Mouse (Mus musculus) MN1 (cell line): ENCODE results near the gene Ranbp9.
A peak's percentile ranks its signal among the peaks of the same experiment; 100 is the strongest.

Source experiments
- DNase-seq: peaks from one replicate; pipeline ENCODE4 v3.0.0-alpha.2; 2016; ENCODE audit warnings: low spot score

The Ranbp9 gene

DNA sequence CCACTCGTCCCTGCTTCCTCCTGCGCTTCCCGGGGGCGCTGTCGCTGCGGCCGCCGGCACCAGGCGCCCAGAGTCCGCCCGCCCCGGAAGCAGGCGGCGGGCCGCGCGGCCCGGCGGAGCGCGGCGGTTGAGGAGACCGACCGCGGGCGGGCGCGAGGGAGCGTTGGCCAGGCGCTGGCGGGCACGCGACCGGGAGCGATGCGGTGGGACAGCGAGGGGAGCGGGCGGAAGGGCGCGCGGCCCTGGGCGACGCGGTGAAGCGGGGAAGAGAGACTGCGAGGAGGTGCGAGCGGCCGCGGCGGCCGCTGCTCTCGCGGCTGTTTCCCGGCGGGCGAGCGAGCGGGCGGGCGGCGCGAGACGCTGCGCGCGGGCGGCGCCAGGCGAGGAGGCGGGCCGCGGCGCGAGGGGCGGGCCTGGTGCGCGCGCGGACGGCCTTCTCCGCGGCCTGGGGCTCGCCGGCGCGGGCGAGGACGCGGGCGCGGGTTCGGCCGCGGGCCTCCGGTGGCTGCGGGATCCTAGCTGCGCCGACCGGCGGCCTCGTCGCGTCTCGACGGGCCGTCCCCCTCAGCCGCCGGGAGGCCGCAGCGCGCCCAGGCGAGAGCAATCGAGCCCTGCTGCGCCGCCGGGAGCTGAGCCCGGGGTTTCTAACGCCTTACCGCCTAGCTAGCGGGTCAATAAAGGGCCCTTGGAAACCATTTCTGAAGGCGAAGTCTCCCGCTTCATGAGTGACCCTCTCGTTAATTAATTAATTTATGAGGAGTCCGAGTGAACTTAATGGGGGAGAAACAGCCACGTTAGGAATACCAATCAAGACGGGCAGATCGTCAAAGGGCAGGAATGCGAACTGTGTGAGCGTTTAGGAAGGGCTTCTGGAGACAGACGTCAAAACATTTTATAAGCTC lies at the start of gene Ranbp9:
Gene Ranbp9 (minus strand): TSS at position 326 of the 902 bp plus-strand sequence.
- peak; percentile 87 for DNase-seq

DNA sequence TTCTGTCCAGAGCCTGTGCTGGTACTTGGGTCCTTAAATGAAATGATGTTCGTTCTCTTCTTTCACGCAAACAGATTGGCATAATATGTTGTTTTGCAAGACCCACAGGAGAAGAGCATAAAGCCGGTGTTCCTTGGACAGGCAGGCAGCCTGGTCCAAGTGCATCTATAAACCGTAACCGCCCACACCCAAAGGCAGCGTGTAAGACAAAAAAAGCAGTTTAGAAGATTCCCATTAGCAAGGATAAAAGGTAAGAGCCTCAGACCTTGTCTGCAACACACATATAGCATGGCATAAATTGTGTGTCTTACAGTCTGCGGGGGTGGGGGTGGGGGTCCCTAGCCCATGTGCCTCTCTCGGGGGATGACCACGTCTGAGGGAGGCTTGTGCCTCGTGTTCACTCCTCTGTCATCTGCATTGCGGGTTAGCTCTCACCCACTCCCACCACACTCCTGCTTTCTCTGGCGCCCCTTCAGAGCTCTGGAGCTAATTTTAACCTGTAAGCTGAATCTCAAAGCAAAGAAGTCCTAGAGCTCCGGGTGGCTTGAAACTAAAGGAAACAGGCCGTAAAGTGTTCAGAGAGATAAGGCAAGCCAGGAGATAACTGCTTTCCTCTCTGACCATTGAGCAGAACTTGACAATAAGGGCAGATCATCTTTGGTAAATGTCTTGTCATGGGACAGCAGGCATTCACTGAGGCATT lies 49.2 kb upstream of the Ranbp9 start:
- DNase-seq = no peak

DNA sequence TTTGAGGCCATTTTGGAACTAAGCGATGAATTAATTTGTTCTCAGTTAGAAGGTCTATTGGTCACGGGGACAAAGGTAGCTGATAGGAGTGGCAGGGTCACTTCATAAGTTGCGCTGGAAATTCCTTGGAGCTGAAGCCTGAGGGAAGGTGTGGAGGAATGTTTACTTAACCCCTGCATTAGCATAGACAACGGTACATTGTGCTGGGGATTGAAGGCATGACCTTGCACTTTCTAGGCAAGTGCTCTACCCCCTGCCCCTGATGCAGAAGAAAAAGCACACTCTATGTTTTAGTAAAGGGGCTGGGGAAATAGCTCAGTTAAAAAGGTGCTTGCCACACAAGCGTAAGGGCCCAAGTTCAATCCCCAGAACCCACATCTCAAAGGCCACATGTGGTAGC lies 45.2 kb upstream of the Ranbp9 start:
- no peak for DNase-seq

DNA sequence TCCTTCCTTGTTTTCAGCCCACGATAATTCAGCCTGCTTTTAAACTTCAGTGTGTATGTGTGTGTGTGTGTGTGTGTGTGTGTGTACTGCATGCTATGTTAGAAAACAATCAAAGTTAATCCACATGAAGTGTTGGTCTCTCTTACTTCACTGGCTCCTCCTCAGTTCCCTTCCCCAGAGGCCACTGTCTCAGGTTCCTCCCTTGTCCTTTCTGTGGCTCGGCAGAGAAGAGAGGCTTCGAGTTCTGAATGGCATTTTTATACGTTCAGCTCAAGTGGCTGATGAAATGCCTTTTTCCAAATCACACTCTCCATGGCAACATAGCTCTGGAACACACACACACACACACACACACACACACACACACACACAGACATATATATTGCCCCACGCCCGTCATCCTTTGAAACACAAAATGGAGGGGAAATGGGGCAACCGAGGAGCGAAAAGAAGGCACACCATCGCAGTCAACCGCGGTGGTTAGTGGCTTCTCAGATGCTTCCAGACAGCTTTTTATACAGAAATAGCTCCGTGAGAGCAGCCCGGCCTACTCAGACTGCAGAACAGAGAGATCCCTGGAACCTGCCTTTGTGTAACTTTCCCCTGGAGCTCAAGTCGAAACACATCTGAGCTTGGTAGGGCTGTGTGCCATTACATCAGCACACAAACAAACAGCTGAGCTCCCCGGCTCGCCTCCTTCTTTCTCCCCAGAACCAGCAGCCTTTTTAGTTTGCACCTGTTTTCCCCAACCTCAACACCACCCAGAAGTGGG lies 44.5 kb upstream of the Ranbp9 start:
- no peak for DNase-seq

- peak; percentile 58 for DNase-seq
These were observed 43.6 kb upstream of the Ranbp9 start for GRCm38 (mm10) chr13:43524491-43525362.

DNA sequence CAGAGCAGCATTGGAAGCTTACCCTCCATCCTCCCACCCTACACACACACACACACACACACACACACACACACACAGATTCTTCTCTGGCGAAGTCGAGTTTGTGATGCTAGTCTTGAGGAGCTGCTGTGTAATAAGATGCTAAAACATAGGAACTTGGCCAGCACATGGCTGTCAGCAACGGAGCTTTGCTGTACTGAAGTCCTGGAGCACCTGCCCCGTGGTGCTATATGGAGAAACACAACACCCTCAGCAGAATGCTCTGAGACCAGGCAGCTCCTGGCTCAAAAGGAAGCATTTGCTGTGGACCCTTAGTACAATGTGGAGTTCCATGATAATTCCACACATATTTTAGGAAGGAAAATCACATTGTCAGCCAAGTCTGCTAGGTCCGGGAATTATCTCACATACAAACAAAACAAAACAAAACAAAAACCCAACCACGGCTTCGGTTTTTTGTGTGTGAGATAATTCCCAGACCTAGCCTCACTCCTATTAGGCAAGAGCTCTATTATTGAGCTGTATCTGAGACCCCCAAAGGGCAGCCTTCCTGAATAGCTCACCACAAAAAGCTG lies 42.9 kb upstream of the Ranbp9 start:
- DNase-seq = no peak

GRCm38 (mm10) chr13:43521940-43522339 lies 40.9 kb upstream of the Ranbp9 start:
- DNase-seq = no peak

- DNase-seq = no peak
These were observed 38.2 kb upstream of the Ranbp9 start for GRCm38 (mm10) chr13:43519251-43519650.

DNA sequence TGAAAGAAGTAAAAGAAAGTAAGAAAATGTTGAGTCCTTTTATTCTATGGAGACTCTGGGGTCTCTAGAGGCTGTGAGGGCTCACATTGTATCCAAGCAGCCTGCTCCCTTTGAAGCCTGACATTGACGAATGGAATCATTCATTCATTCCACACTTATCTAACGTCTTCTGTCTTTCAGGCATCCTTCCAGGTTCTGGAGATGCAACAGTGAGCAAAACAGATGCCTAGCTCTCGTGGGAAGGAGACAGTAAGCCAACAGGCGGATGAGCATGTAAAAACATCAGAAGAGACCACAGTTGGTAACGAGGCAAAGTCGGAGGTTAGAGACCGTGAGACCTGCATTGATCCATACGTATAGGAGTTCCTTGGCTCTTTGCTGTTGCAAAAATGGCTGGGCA lies 36.3 kb upstream of the Ranbp9 start:
- DNase-seq = no peak

DNA sequence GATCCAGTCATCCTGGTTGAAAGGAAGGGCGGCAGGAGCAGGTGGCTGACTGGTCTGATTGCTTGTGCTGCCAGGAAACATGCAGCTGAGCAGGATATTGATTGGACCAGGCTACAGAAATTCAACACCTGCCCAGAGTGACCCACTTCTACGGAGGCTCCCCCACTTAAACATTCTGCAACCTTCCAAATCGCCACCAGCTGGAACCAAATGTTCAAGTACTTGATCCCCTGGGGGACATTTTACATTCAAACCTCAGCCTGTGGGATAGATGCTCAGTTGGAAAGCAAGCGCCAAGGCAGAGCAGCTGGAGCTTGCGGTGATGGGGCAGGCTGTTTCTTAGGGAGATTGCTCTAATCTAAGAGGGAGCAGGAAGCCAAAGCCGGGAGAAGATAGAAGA lies 35.8 kb upstream of the Ranbp9 start:
- DNase-seq = no peak

DNA sequence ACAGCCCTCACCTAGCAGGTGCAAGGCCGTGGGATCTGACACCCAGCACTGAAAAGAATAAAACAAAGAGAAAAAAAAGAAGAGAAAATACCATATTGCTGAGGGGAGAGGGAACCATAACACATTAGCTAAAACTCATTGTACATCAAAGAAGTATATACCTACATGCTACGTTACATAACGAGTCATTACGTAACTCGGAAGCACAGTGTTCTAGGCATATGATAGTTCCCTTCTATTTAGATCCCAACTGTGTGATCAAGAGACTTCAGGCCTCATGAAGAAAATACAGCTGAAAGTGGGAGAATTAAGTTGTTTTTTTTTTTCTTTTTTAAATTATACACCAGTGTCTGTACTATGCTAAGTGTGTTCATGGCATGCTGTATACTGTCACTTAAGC lies 35.0 kb upstream of the Ranbp9 start:
- DNase-seq = no peak

- no peak for DNase-seq
These were observed 33.9 kb upstream of the Ranbp9 start for GRCm38 (mm10) chr13:43514950-43515358.

GRCm38 (mm10) chr13:43512736-43513135 lies 31.7 kb upstream of the Ranbp9 start:
- no peak for DNase-seq

GRCm38 (mm10) chr13:43505798-43506197 lies 24.7 kb upstream of the Ranbp9 start:
- DNase-seq = no peak

DNA sequence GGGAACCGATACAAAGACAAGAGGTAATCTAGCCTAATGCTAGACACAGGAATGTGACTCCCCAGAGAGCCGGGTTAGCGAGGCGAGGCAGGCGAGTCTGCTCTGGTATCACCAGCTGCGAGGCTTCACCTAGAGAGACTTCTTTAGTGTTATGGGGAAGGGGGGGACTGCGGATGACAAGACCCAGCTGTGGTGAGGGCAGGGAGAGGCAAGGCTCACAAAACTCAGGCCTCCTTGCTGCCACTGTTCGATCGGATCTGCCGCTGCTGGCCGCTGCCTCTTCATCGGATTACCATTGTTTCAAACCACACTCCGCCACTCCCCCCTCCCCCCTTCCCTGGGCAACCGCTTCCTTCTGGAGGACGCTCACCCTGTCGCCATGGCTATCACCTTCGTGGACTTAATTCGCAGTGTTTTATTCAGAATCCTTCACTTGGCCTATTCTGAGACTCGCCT lies 22.3 kb upstream of the Ranbp9 start:
- DNase-seq = peak; percentile 50

- no peak for DNase-seq
These were observed 20.5 kb upstream of the Ranbp9 start for GRCm38 (mm10) chr13:43501601-43502000.

DNA sequence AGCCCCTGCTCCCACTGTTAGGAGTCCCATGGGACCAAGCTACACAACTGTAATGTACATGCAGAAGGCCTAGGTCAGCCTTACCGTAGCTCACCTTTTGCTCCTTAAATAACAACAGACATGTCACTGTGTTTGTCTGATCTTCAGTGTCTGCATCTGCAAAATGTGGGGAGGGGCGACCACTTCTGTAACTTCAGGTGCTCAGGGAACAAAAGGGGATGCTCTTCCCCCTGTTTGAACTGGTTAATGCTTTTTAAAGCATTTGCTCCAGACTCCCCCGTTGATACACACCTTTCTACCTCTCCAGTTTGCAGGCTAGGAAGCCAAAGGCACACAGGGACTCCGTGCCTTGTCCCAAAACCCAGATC lies 19.4 kb upstream of the Ranbp9 start:
- no peak for DNase-seq

DNA sequence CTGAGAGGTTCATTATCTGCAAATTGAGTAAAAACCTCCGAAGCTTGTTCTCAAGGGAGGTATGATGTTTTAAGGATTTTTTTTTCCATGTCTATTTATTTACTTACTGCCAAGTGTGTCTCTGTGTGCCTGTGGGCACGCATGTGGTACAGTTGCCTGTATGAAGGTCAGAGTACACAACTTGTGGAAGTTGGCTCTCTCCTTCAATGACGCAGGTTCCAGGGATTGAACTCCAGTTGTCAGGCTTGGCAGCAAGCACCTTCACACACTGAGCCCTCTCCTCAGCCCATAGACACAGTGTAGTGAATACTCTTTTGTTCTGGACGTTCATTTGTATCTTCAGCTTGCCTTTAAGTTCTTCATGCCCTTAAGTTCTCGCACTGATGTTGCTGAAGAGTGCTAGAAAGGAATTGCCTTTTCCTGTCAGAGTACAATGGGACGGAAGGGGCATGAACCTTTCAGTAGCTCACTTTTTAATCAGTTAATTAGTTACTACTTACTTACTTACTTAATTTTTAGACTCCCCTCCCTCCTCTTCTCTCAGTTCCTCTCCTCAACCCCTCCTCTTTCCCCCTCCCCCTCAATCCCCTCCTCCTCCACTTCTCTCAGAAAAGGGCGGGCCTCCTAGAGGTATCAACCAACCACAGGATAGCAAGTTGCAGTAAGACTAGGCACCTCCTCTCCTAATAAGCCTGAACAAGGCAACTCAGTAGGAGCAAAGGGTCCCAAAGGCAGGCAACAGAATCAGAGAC lies 18.8 kb upstream of the Ranbp9 start:
- DNase-seq = no peak

DNA sequence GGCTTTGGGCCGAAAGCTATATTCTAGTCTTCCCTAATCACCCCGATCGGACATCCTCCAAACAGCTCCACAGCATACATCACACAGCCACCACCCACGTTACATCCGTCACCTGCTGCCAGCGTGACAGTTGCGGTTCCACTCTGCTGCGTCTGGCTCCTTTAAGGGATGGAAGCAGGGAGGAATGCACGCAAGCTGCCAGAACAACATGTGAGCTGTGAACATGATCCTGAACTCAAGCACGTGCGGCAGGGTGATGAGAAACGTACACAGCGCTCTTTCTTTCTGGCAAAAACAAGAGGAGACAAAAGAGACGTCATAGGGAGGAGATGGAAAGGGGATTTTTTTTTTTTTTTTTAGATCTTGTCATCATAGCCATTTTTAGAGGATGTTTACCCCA lies 17.8 kb upstream of the Ranbp9 start:
- no peak for DNase-seq

- DNase-seq = no peak
These were observed 16.7 kb upstream of the Ranbp9 start for GRCm38 (mm10) chr13:43497769-43498168.
